Mouse (Mus musculus) embryonic fibroblast, embryonic 13.5 days (primary cell): ENCODE measurements around the gene Cdk2ap1.

Experiments used
- CTCF ChIP-seq: IDR thresholded peaks from 2 replicates; pipeline ENCODE4 v1.5.1; 2011; ENCODE audit warnings: mild to moderate bottlenecking, control low read depth, low read length, moderate library complexity, borderline replicate concordance; ENCODE audit not compliant: insufficient read depth
- POLR2A ChIP-seq: IDR thresholded peaks from 2 replicates; pipeline ENCODE4 v1.6.1; 2011; ENCODE audit warnings: low read depth, mild to moderate bottlenecking, control low read depth, low read length, moderate library complexity

GRCm38 (mm10) chr5:124337909-124338308 lies 25.0 kb downstream of the Cdk2ap1 start:
- TF ChIP-seq CTCF: no peak
- no peak for TF ChIP-seq POLR2A
